Mouse (Mus musculus): ENCODE results near the gene Gid8. TPM values are rescaled to one million over a fixed set of nuclear protein-coding genes. Genes with fewer than 3 reads are reported as not detected.
A peak's percentile ranks its signal among the peaks of the same experiment; 100 is the strongest.

The Gid8 gene
- total and polyA plus RNA-seq, 3 experiments, result 15.6 to 44.1 (median 32.1) TPM

GRCm38 (mm10) chr2:180737984-180738383, 28.1 kb downstream of the Gid8 start:
- TF ChIP-seq MXI1 (IDR thresholded peaks at IDR 0.05; ENCODE audit: low read depth, low read length) (no peak), NELFE (IDR thresholded peaks at IDR 0.05; ENCODE audit: low read depth, low read length) (no peak), MAFK (IDR thresholded peaks at IDR 0.05; ENCODE audit: insufficient replicate concordance, low read length) (no peak), POLR2AphosphoS2 (IDR thresholded peaks at IDR 0.05; ENCODE audit: low read depth, low read length) (no peak)
- DNase-seq (ENCODE audit: extremely low read depth), result no peak
- Histone ChIP-seq H3K4me1 (ENCODE audit: control insufficient read depth in 1 of 2, insufficient read depth in 2 of 2) (no peaks in the 10 kb centered on the region), H3K36me3 (replicated peaks in 1 of 2; ENCODE audit: control insufficient read depth in 1 of 2, insufficient read depth in 1 of 2, low read length in 1 of 2) (peaks cover 40 to 86% of the 10 kb centered on the region in 2 experiments), H3K79me2 (replicated peaks; ENCODE audit: control insufficient read depth, extremely low read depth, insufficient read depth, poor library complexity, severe bottlenecking) (no peaks in the 10 kb centered on the region), H3K9me3 (replicated peaks; ENCODE audit: low read length) (no peaks in the 10 kb centered on the region), H3K4me3 (replicated peaks in 1 of 3; ENCODE audit: low read depth in 2 of 3, low read length in 2 of 3, poor library complexity in 1 of 3) (no peak overlapping the region), H3K27me3 (replicated peaks) (no peaks in the 10 kb centered on the region), H3K4me2 (ENCODE audit: insufficient read depth, low read depth, poor library complexity, severe bottlenecking) (no peak overlapping the region), H3K9ac (ENCODE audit: insufficient read depth, low read depth) (no peak overlapping the region), H3K27ac (ENCODE audit: insufficient read depth, low read depth) (no peak overlapping the region)
- in situ Hi-C loops (cut with MboI; ENCODE audit: low pct_ligation_motif_present, low pct_unique_long_range_greater_than_20kb, low sequenced_read_pairs) (no loop called here), dilution Hi-C loops (cut with MboI; ENCODE audit: extremely low pct_ligation_motif_present, extremely low pct_unique_long_range_greater_than_20kb, low sequenced_read_pairs) (no loop called here)

GRCm38 (mm10) chr2:180740349-180740748, 30.4 kb downstream of the Gid8 start:
- Histone ChIP-seq H3K9ac (ENCODE audit: insufficient read depth, low read depth) (no peak overlapping the region), H3K27ac (ENCODE audit: insufficient read depth, low read depth) (no peak overlapping the region), H3K4me1 (ENCODE audit: control insufficient read depth in 1 of 2, insufficient read depth in 2 of 2) (0 out of 4 replicates have a peak, but pooled peaks cover 0 to 2% of the 10 kb centered on the region in 2 experiments), H3K79me2 (replicated peaks; ENCODE audit: control insufficient read depth, extremely low read depth, insufficient read depth, poor library complexity, severe bottlenecking) (no peaks in the 10 kb centered on the region), H3K9me3 (replicated peaks; ENCODE audit: low read length) (no peaks in the 10 kb centered on the region), H3K4me2 (ENCODE audit: insufficient read depth, low read depth, poor library complexity, severe bottlenecking) (no peak overlapping the region), H3K4me3 (replicated peaks in 1 of 3; ENCODE audit: low read depth in 2 of 3, low read length in 2 of 3, poor library complexity in 1 of 3) (no peak overlapping the region), H3K36me3 (replicated peaks in 1 of 2; ENCODE audit: control insufficient read depth in 1 of 2, insufficient read depth in 1 of 2, low read length in 1 of 2) (peaks cover 24 to 65% of the 10 kb centered on the region in 2 experiments), H3K27me3 (replicated peaks) (no peaks in the 10 kb centered on the region)
- in situ Hi-C loops (cut with MboI; ENCODE audit: low pct_ligation_motif_present, low pct_unique_long_range_greater_than_20kb, low sequenced_read_pairs) (no loop called here), dilution Hi-C loops (cut with MboI; ENCODE audit: extremely low pct_ligation_motif_present, extremely low pct_unique_long_range_greater_than_20kb, low sequenced_read_pairs) (no loop called here)
- TF ChIP-seq NRF1 (IDR thresholded peaks at IDR 0.05; ENCODE audit: low read depth, low read length) (no peak), TBP (conservative IDR thresholded peaks at IDR 0.05; ENCODE audit: low read depth, low read length) (no peak), CTCF (conservative IDR thresholded peaks at IDR 0.05 in 1 of 2, IDR thresholded peaks at IDR 0.05 in 1 of 2; ENCODE audit: low read depth in 2 of 2, low read length in 2 of 2) (peak in 1 of 2 experiments; percentile 23; a peak in 1 of 4 replicates), IRF4 (IDR thresholded peaks at IDR 0.05; ENCODE audit: low read depth, low read length) (no peak), USF1 (IDR thresholded peaks at IDR 0.05; ENCODE audit: low read depth, low read length) (no peak), RCOR1 (conservative IDR thresholded peaks at IDR 0.05; ENCODE audit: low read depth, low read length) (no peak), MAX (IDR thresholded peaks at IDR 0.05; ENCODE audit: low read length) (no peak), ZNF384 (IDR thresholded peaks at IDR 0.05; ENCODE audit: low read depth, low read length) (no peak), POLR2AphosphoS2 (IDR thresholded peaks at IDR 0.05; ENCODE audit: low read depth, low read length) (no peak), TCF12 (IDR thresholded peaks at IDR 0.05; ENCODE audit: low read depth, low read length) (no peak), RAD21 (IDR thresholded peaks at IDR 0.05; ENCODE audit: low read depth, low read length) (peak; percentile 9), EP300 (IDR thresholded peaks at IDR 0.05; ENCODE audit: low read length) (no peak), SIN3A (IDR thresholded peaks at IDR 0.05; ENCODE audit: low read length) (no peak), PAX5 (IDR thresholded peaks at IDR 0.05; ENCODE audit: low read length) (no peak), MEF2A (IDR thresholded peaks at IDR 0.05; ENCODE audit: borderline replicate concordance, low read depth, low read length) (no peak), MXI1 (IDR thresholded peaks at IDR 0.05; ENCODE audit: low read depth, low read length) (no peak)
- DNase-seq (ENCODE audit: extremely low read depth), result no peak

All from CH12.LX (cell line).